Mouse (Mus musculus): ENCODE results near the gene Mapkapk2. TPM values are rescaled to one million over a fixed set of nuclear protein-coding genes. Genes with fewer than 3 reads are reported as not detected.

Mapkapk2 gene
- polyA plus RNA-seq, 1 experiment from 2014 or later = 52.3 TPM

GRCm38 (mm10) chr1:131118530-131118929 is 20.9 kb upstream of the Mapkapk2 start:
- H3K9me3 ChIP-seq (ENCODE audit: control insufficient read depth, low read length) = no peaks in the 10 kb centered on the region
- no peaks in the 10 kb centered on the region for H3K36me3 ChIP-seq (ENCODE audit: control insufficient read depth, insufficient read depth, low read length)
- WGBS = 59% methylated on average over 10 of the region's 10 CpGs
- no peak overlapping the region for H3K9ac ChIP-seq (ENCODE audit: low read length)
- no peak overlapping the region for H3K4me2 ChIP-seq (ENCODE audit: low read depth, low read length, severe bottlenecking)
- ATAC-seq (replicated peaks; ENCODE audit: low FRiP score) (no peak), DNase-seq (ENCODE audit: low spot score) (no peak)
- H3K27me3 ChIP-seq (ENCODE audit: control insufficient read depth, insufficient read depth, low read length) = no peaks in the 10 kb centered on the region
- no peak overlapping the region for H3K4me3 ChIP-seq (ENCODE audit: low read depth, low read length)
- H3K27ac ChIP-seq (ENCODE audit: low read depth, low read length) = no peak overlapping the region
- H3K4me1 ChIP-seq (replicated peaks; ENCODE audit: control insufficient read depth, insufficient read depth, low read length) = no peaks in the 10 kb centered on the region

- Histone ChIP-seq H3K27ac (ENCODE audit: low read depth, low read length) (peak overlapping the region; percentile 71), H3K4me2 (ENCODE audit: low read depth, low read length, severe bottlenecking) (no peak overlapping the region), H3K36me3 (ENCODE audit: control insufficient read depth, insufficient read depth, low read length) (no peaks in the 10 kb centered on the region), H3K9me3 (ENCODE audit: control insufficient read depth, low read length) (no peaks in the 10 kb centered on the region), H3K27me3 (ENCODE audit: control insufficient read depth, insufficient read depth, low read length) (no peaks in the 10 kb centered on the region), H3K4me3 (ENCODE audit: low read depth, low read length) (no peak overlapping the region), H3K4me1 (replicated peaks; ENCODE audit: control insufficient read depth, insufficient read depth, low read length) (no peaks in the 10 kb centered on the region), H3K9ac (ENCODE audit: low read length) (no peak overlapping the region)
- WGBS = 65% methylated on average over 13 of the region's 13 CpGs
- DNase-seq (ENCODE audit: low spot score) = no peak
- peak; percentile 49 for ATAC-seq (replicated peaks; ENCODE audit: low FRiP score)
Measured at GRCm38 (mm10) chr1:131116430-131117011, 18.9 kb upstream of the Mapkapk2 start.

GRCm38 (mm10) chr1:131115932-131116331 is 18.3 kb upstream of the Mapkapk2 start:
- H3K27me3 ChIP-seq (ENCODE audit: control insufficient read depth, insufficient read depth, low read length) = no peaks in the 10 kb centered on the region
- H3K4me1 ChIP-seq (replicated peaks; ENCODE audit: control insufficient read depth, insufficient read depth, low read length) = no peaks in the 10 kb centered on the region
- WGBS = 24% methylated on average over 6 of the region's 6 CpGs
- no peaks in the 10 kb centered on the region for H3K36me3 ChIP-seq (ENCODE audit: control insufficient read depth, insufficient read depth, low read length)
- no peak overlapping the region for H3K27ac ChIP-seq (ENCODE audit: low read depth, low read length)
- H3K9me3 ChIP-seq (ENCODE audit: control insufficient read depth, low read length) = no peaks in the 10 kb centered on the region
- H3K4me3 ChIP-seq (ENCODE audit: low read depth, low read length) = no peak overlapping the region
- peak; percentile 82 for DNase-seq (ENCODE audit: low spot score)
- peak; percentile 50; the same call in 1 of the 2 replicates for ATAC-seq (replicated peaks; ENCODE audit: low FRiP score)
- H3K4me2 ChIP-seq (ENCODE audit: low read depth, low read length, severe bottlenecking) = no peak overlapping the region
- H3K9ac ChIP-seq (ENCODE audit: low read length) = no peak overlapping the region

- Histone ChIP-seq H3K4me1 (replicated peaks; ENCODE audit: control insufficient read depth, insufficient read depth, low read length) (no peaks in the 10 kb centered on the region), H3K4me2 (ENCODE audit: low read depth, low read length, severe bottlenecking) (no peak overlapping the region), H3K9ac (ENCODE audit: low read length) (no peak overlapping the region), H3K4me3 (ENCODE audit: low read depth, low read length) (no peak overlapping the region), H3K27me3 (ENCODE audit: control insufficient read depth, insufficient read depth, low read length) (no peaks in the 10 kb centered on the region), H3K36me3 (ENCODE audit: control insufficient read depth, insufficient read depth, low read length) (no peaks in the 10 kb centered on the region), H3K27ac (ENCODE audit: low read depth, low read length) (no peak overlapping the region), H3K9me3 (ENCODE audit: control insufficient read depth, low read length) (no peaks in the 10 kb centered on the region)
- no peak for ATAC-seq (replicated peaks; ENCODE audit: low FRiP score)
- no peak for DNase-seq (ENCODE audit: low spot score)
- 42% methylated on average over 6 of the region's 6 CpGs for WGBS
Measured at GRCm38 (mm10) chr1:131112576-131112975, 14.9 kb upstream of the Mapkapk2 start.

- Histone ChIP-seq H3K36me3 (ENCODE audit: control insufficient read depth, insufficient read depth, low read length) (no peaks in the 10 kb centered on the region), H3K4me3 (ENCODE audit: low read depth, low read length) (no peak overlapping the region), H3K4me1 (replicated peaks; ENCODE audit: control insufficient read depth, insufficient read depth, low read length) (no peaks in the 10 kb centered on the region), H3K27ac (ENCODE audit: low read depth, low read length) (no peak overlapping the region), H3K9ac (ENCODE audit: low read length) (no peak overlapping the region), H3K4me2 (ENCODE audit: low read depth, low read length, severe bottlenecking) (no peak overlapping the region), H3K27me3 (ENCODE audit: control insufficient read depth, insufficient read depth, low read length) (no peaks in the 10 kb centered on the region), H3K9me3 (ENCODE audit: control insufficient read depth, low read length) (no peaks in the 10 kb centered on the region)
- ATAC-seq (replicated peaks; ENCODE audit: low FRiP score) = no peak
- DNase-seq (ENCODE audit: low spot score) = no peak
- WGBS = 83% methylated on average over 12 of the region's 12 CpGs
Measured at GRCm38 (mm10) chr1:131110525-131111106, 13.0 kb upstream of the Mapkapk2 start.

GRCm38 (mm10) chr1:131107575-131108308 is 10.1 kb upstream of the Mapkapk2 start:
- H3K4me2 ChIP-seq (ENCODE audit: low read depth, low read length, severe bottlenecking) = no peak overlapping the region
- no peaks in the 10 kb centered on the region for H3K9me3 ChIP-seq (ENCODE audit: control insufficient read depth, low read length)
- H3K4me1 ChIP-seq (replicated peaks; ENCODE audit: control insufficient read depth, insufficient read depth, low read length) = no peaks in the 10 kb centered on the region
- no peaks in the 10 kb centered on the region for H3K36me3 ChIP-seq (ENCODE audit: control insufficient read depth, insufficient read depth, low read length)
- no peak overlapping the region for H3K9ac ChIP-seq (ENCODE audit: low read length)
- no peak overlapping the region for H3K27ac ChIP-seq (ENCODE audit: low read depth, low read length)
- DNase-seq (ENCODE audit: low spot score) (no peak), ATAC-seq (replicated peaks; ENCODE audit: low FRiP score) (no peak)
- WGBS = 67% methylated on average over 10 of the region's 10 CpGs
- H3K27me3 ChIP-seq (ENCODE audit: control insufficient read depth, insufficient read depth, low read length) = no peaks in the 10 kb centered on the region
- H3K4me3 ChIP-seq (ENCODE audit: low read depth, low read length) = no peak overlapping the region

GRCm38 (mm10) chr1:131103776-131104424 is 6.3 kb upstream of the Mapkapk2 start:
- no peak overlapping the region for H3K9ac ChIP-seq (ENCODE audit: low read length)
- 86% methylated on average over 10 of the region's 10 CpGs for WGBS
- no peaks in the 10 kb centered on the region for H3K9me3 ChIP-seq (ENCODE audit: control insufficient read depth, low read length)
- no peak overlapping the region for H3K4me2 ChIP-seq (ENCODE audit: low read depth, low read length, severe bottlenecking)
- no peak overlapping the region for H3K4me3 ChIP-seq (ENCODE audit: low read depth, low read length)
- H3K4me1 ChIP-seq (replicated peaks; ENCODE audit: control insufficient read depth, insufficient read depth, low read length) = no peaks in the 10 kb centered on the region
- no peaks in the 10 kb centered on the region for H3K36me3 ChIP-seq (ENCODE audit: control insufficient read depth, insufficient read depth, low read length)
- ATAC-seq (replicated peaks; ENCODE audit: low FRiP score) (no peak), DNase-seq (ENCODE audit: low spot score) (no peak)
- H3K27ac ChIP-seq (ENCODE audit: low read depth, low read length) = no peak overlapping the region
- H3K27me3 ChIP-seq (ENCODE audit: control insufficient read depth, insufficient read depth, low read length) = no peaks in the 10 kb centered on the region

- no peak overlapping the region for H3K4me2 ChIP-seq (ENCODE audit: low read depth, low read length, severe bottlenecking)
- no peak for ATAC-seq (replicated peaks; ENCODE audit: low FRiP score)
- H3K27ac ChIP-seq (ENCODE audit: low read depth, low read length) = no peak overlapping the region
- 87% methylated on average over 1 of the region's 1 CpGs for WGBS
- no peaks in the 10 kb centered on the region for H3K27me3 ChIP-seq (ENCODE audit: control insufficient read depth, insufficient read depth, low read length)
- H3K9me3 ChIP-seq (ENCODE audit: control insufficient read depth, low read length) = no peaks in the 10 kb centered on the region
- H3K4me1 ChIP-seq (replicated peaks; ENCODE audit: control insufficient read depth, insufficient read depth, low read length) = peaks cover 2% of the 10 kb centered on the region; the same call in 1 of the 2 replicates
- no peaks in the 10 kb centered on the region for H3K36me3 ChIP-seq (ENCODE audit: control insufficient read depth, insufficient read depth, low read length)
- no peak for DNase-seq (ENCODE audit: low spot score)
- H3K9ac ChIP-seq (ENCODE audit: low read length) = no peak overlapping the region
- H3K4me3 ChIP-seq (ENCODE audit: low read depth, low read length) = no peak overlapping the region
Measured at GRCm38 (mm10) chr1:131100808-131101207, 3.2 kb upstream of the Mapkapk2 start.
